Mouse (Mus musculus) heart, postnatal 4 days (tissue): ENCODE results near the gene Rora. TPM values are rescaled to one million over a fixed set of nuclear protein-coding genes. Genes with fewer than 3 reads are reported as not detected.

Source experiments
- DNase-seq: peaks from one replicate; pipeline ENCODE4 v3.0.0; 2021
- total RNA-seq, 2 experiments: library from RNA; stranded (reverse); gene quantifications; 2 replicates each; pipeline ENCODE4 v1.2.3; 2021

Rora gene
- total RNA-seq, 2 experiments from 2014 or later: 17.0 to 18.1 TPM

DNA sequence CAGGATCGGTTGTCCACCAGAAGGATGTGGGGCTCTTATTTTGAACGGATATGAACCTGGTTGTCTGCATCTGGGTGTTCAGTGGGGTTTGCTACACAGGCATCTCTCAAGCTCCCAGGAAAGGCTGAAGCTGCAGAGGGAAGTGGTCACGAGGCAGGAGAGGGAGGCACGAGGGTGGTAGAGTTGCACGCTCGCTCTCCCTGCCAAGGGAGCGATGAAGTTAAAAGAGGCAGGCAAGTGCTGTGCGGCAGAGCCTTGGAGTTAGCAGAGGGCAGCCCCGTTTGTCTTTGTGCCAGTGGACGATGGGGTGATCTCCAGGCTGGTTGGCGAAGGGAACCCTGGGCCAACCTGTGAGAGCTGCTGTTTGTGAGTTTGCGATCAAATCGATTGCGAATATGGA is 496.6 kb downstream of the Rora start:
- DNase-seq: no peak

DNA sequence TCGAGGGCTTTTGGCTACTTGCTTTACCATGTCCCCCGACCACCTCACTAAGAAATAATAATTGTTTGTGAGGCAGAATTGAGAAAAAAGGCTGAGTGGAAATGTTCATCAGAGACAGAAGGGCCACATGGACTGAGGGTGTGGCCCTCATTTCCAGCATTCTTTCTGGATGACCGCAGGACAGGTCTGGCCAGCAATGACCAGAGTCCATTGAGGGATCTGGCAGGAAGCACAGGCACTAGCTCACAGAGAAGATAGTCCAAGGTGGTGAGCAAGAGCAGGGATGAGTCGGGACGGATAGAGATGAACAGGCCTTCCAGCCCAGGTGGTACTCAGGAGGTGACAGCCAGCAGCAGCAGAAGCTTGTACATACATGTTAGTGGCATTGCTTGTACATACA is 501.1 kb downstream of the Rora start:
- no peak for DNase-seq

DNA sequence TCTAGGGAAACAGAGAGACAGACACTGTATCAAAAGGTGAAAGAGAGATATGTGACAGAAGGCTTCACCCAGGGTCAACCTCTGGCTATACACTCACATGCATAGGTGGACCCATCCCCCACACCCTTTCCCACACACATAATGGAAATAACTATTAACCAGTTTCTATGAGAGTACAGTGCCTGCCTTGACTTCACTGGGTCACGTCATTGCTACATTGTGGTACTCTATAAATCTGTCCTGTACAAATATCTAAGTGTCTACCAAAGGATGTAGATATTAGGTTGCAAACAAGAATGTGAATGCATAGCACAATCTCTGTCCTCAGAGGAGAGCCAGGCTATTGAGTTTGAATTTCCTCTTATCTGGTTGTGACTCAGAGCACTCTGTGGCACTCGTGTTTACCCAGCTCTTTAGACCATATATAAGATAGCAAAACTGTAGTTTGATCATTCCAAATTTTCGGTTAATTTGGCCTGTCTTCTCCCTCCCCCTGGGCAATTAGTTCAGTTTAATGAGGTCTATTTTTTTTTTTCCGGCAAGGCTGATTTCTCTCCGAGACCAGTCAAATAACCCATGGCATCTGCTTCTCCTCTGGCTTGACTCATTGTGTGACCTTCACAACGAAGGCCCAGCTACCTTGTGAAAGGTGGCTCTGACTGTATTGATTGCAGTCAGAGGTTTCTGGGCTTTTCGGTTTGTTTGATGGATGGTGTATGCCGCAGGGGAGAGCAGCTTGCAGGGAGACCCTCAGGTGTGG is 502.4 kb downstream of the Rora start:
- DNase-seq: no peak

DNA sequence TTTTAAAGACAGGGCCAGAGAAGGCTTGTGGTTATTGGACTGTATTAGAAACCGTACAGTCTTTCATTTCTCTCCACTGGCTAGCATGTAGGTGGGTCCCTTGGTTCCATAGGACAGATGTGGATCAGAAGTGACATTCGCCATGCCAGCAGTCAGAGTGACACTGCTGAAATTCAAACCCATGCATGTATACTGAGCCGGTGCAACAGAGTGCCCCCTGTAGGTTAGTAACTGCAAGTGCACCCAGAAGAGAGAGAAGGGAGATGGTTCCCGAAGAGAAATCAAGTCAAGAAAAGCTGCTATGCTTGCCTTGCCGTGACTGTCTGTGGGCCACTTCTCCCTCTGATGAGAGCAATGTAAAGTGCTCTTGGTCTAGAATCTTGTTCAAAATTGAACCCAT is 507.2 kb downstream of the Rora start:
- DNase-seq: no peak

DNA sequence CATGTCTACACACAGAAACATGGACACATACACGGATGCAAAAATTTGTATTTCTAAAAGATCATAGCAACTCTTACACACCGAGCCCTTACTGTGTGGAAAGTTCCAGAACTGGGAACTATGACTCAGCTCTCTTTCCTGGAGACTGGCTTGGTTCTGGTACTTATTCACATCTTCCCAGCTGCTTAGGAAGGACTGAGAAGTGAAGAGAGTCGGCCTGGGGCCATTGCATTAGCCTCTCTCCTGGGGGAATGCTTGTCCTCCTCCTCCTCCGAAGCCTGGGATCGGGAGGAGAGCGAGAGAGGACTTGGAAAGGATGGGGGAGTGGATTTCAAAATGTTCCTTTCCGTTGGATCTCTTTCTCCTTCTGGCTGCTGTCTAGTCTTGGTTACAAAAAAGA is 511.1 kb downstream of the Rora start:
- peak; percentile 37 for DNase-seq

DNA sequence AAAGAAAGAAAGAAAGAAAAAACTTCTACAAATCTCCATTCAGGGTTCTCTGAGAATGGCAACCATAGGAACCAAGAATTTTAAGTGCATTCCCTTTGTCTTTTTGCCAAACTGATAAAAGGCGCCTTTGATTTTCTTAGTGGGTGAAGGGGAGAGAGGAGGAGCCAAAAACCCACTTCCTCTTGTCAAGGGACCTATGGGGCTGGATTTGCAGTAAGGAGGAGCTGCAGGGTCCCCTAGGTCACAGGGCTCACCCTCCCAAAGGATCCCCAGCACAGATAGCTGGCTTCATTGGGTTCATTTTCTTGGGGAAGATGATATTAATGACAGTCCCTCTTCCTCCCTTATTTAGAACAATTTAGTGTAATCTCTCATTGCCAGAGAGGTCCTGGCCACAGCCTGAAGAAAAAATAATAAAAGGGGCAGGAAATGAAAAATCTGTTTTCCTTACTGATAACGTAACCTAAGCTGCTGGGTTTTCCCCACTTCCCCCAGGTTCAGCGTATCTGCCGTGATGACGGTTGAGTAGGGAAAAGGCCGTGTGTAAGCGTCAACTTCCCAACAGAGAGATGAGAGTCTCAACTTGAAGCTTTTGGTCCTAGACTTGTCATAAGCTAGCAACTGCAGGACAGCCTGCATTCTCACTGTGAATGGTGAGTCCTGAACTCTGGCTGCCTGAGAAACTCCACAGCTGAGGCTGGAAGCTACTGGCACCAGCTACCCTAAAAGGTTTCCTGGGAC is 511.7 kb downstream of the Rora start:
- no peak for DNase-seq

DNA sequence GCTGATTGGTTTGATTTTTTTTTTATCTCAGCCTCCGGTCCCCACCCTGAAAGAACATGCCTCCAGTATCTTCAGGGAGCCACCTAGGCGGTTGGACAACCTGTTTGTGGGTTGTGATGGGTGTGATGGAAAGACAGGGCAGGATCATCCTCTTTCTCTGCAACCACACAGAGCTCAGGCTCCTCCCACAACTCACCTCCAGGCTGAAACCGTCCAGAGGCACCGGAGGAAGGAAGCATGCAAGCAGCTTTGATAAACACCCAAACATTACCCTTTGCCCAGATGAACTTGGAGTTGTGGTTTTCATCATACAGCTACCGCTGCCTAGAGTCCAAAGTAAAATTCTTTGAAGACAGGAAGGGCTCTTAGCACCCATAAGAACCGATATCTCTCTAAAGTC is 520.5 kb downstream of the Rora start:
- no peak for DNase-seq

DNA sequence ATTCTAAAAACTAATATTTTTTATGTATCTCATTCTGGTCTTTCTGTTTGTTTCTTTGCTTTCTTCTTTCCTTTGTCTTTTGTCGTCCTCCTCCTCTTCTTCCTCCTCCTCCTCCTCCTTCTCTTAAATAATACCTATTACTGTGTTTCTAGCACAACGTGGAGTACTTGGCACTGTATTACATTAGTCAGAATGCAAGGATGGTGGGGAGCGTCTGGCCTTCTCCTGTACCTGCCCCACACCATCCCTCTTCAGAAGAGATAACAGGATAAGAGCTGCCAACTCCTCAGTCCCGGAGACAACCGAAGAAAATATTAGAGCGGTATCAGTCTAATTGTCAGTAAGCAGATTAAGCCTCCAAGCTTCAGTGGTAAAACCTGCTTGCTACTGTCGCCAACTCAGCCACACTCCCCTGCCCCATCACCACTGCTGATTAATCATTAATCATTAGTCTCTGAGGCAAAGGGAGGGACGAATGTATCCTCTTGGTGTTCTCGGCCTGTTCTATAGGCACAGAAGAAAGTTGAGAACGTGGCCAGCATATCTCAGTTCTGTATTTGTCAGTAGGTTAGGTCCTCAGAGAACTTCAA is 521.0 kb downstream of the Rora start:
- no peak for DNase-seq

DNA sequence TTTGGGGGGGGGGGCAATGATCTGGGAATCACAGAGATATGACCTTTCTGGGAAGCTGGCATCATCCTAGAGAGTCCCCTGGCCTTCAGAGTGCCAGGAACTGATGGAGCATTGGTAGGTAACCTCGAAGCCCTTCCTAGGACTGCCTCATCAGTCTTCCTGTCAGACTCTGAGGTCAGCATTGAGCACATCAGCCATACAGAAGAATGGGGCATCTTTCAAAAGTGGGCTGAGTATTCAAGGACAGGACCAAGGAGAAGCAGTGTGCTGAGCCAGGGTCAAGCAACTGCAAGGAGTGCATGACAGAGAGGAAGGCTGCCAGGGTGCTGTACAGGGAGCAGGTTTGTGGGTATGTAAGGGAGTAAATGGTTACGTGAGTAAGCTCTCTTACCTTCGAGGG is 523.4 kb downstream of the Rora start:
- no peak for DNase-seq

DNA sequence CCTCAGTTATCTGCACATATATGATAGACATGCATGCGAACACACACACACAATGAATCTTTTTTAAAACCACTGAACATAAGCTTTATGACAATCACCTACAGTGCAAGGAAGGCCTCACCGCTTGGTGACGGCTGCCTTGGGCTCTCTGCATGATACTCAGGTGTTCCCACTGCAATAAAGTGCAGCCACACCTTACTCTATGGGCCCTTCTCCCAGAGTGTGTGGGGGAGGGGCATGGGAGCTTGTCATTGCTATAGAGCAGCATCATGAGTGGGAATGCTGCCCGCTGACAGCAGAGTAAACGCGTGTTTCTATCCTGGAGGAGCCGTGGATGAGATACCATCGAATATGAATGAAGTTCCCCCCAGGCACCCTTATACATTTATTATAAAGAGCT is 525.6 kb downstream of the Rora start:
- no peak for DNase-seq

DNA sequence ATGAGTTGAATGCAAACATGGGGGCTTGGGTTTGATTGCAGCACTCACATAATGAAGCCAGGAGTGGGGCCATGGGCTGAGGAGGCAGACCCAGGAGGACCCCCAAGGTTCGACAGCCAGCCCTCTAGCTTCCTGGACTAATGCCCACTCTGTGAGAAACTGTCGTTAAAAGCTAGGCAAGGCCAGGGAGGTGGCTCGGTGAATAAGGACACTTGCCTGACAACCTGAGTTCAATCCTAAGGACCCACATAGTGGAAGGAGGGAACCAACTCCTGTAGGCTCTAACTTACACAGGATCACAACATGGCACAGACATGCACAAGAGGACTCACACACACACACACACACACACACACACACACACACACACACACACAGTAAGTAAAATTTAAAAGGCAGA is 527.4 kb downstream of the Rora start:
- DNase-seq: peak; percentile 21

DNA sequence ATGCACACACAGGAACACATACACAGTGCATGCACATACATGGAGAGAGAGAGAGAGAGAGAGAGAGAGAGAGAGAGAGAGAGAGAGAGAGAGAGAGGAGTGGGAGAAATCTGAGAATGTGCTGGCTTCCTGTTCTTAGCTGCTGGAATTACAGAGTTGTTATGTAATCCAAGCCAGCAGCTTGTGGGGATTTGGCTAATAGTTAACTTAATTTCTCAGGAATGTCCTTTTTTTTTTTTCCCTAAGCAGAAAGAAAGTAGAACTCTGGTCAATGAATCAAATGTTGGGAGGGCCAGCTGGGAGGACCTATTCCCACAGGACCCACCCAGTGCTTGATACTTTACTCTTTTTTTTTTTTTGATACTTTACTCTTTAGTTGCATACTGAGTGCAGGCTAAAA is 527.8 kb downstream of the Rora start:
- peak; percentile 29 for DNase-seq

DNA sequence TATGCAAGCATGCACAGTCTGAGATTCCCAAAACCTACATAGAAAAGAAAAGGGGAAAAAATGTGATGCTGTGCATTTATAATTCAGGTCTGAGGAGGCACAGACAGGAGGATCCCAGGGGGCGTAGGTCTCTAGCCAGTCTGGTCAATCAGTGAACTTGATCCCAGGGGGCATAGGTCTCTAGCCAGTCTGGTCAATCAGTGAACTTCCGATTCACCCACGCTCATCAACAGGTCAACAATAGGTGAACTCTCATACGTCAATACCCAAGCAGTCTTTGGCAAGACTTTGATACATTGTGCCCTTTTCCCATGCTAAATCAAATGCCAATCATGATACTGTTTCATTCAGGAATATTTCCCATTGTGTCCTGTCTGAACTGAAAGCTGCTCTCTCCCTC is 530.3 kb downstream of the Rora start:
- no peak for DNase-seq

DNA sequence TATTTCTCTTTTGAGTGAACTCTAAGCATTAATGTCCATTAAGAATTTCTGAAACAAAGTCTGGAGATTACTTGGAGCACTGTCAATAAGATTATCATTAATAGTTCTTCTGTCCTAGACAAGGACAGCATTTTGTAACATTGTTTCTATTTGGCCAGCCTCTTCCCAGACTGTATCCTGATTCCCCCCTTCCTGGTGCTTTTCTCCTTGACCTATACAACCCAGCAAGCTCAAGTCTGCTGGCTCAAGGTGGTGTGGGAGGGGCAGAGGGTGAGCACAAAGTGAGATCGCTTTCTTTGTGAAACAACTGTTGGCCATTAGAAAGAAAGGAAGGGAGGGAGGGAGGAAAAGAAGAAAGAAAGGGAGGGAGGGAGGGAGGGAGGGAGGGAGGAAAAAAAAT is 537.1 kb downstream of the Rora start:
- no peak for DNase-seq

DNA sequence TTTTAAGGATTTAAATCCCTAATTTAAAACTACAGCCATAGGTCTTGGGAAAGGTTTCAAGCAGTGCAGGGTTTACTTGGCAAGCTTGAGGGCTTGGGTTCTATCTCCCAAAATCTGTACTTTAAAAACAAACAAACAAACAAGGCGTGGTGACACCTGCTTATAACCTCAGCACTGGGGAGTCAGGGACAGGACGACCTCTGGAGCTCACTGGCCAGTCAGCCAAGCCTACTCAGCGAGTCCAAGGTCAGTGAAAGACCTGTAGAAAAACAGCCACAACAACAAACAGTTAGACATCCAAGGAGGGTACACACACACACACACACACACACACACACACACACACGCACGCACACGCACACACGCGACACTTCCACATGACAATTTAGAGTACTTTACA is 538.9 kb downstream of the Rora start:
- DNase-seq: no peak

DNA sequence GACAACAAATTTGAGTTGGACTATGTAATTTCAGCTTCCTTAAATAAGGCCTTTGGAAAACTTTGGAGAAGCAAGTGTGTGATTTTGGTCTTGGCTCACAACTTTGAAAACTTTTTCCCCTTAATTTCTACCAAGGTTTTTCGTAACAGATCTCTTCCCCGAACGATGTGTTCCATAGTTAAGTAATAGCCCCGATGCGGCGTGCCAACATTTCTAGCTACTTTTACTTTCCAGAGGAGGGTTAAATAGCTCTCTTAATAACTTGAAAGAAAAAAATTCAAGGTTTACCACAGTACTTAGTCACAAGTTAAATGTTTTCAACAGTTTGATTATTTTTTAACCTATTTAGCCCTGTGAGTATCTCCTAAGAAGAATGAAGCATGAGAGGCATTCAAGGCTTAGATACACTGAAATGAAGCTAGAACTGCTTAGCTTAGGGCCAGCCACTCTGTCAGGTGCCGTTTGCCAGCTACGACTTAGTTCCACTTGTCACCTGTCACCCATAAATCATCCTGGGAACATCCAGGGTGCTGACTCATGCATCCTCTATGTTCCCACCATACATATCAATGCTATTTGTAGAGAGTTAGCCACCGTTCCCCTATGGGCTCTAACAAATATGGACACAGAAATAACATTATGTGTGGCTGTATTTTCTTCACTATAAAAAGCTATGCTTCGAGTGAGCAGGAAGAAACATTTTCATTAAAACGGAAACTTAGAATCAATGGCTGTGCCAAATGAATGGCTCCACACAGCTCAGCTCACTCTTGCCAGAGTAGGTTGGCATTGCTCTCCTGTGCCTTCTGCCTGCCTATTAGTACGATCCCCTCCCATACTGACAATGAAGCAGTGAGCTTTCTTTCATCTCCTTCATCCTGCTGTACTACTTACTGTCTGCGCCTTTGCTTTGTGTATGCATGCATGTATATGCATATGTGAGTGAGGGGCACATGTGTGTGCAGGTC is 541.3 kb downstream of the Rora start:
- no peak for DNase-seq

DNA sequence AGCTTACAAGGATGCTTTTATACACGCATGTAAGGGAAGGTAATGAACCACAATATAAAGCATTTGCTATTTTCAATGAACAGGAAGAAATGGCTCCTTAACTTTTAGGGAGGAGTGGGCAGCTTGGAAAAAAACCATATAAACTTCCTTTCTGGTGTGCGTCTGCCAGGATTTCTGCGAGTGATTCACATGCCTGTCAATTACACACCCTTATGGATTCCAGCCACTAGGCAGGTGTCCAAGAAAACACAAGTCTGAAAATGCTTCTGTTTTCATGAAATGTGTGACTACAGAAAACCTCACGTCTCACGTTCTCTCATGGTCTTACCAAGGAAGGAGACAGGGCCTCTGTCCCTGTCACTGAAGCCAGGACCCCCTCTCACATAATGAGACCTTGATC is 560.2 kb downstream of the Rora start:
- DNase-seq: peak; percentile 59

DNA sequence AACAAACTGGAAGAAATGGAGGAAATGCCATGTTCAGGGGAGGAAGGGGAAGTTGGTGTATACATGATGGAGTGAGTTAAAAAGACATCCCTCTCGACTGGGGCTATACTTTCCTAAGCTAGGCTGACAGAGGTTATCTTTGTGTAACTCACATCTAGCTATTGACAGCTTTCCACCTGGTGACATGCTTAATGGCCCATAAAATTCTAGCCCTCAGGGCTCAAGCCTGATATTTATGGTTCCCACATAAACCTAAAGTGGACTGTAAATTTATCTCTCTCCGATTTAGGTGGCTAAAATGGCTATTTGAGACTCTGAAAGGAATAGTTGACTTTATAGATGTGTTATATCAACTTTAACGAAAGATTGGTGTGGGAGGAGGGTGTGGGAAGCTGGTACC is 571.3 kb downstream of the Rora start:
- DNase-seq: no peak

DNA sequence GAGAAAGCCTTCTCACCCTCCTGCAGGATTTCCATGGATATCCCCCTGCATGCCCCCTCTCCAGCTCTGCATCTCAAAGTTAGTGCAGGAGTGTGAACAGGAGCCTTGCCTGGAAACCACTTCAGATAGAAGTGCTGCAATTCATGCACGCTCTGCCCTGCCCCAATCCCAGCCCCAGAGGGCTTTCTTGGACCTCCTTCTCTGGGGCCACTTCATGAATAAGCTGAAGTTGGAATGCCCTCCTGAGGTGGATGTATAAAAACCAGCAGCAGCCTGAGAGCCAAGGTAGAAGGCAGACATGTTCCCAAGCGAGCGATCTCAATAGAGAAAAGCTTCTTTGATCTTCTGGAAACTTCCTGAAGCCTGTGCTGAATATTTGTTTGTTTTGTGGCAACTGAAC is 572.8 kb downstream of the Rora start:
- no peak for DNase-seq

DNA sequence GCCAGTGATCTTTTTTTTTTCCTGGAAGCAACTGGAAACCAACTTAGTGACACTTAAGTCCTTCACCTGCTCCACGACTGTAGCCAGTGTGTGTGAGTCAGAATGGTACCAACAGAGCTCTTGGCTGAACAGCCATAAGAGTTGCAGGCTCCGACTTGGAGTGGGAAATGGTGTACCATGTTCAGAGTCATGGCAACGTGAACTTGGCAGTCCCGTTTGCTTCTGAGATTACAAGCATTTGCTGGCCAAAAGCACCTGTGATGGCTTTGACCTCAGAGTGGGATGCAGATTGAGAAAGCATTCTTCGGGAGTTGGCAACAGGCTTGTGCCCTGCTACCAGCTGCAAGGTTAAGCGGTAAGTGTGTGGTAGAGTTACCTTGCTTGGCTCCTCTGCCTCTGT is 574.2 kb downstream of the Rora start:
- no peak for DNase-seq

DNA sequence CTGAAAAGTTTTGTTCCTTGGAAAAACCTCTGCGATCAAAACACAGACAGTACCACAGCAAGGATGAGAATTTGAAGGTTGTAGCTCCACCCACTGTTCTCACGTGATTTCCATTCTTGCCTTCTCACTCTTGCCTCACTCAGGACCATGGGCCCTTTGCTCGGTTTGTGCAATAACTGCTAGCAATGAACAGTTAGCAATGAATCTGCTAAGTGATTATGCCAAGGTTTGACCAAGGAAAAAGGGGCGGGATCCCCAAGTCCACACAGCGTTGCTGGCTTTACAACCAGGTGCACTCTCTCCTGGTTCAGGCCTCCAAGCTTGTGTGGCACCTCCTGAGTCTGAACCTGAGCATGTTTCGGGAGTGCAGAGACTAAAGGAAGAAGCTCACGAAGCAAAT is 576.3 kb downstream of the Rora start:
- no peak for DNase-seq

DNA sequence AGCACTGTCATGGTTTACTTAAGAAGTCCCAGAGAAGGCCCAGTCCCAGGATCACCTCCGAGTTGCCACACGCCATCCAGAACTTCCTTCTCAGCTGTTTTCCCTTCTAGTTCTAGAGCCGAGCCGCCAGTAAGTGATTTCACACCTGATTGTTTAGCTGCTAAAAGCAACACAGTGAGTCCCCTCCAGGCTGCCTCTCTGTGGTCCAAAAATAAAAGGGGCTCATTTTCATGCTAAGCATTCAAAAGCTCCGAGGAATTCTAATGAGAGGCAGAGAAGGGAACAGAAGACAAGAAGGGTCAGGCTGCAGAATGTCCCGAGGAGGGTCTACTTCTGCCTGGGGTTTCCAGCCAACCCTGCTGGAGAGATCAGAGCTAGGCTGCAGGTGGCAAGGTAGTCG is 580.9 kb downstream of the Rora start:
- DNase-seq: no peak

DNA sequence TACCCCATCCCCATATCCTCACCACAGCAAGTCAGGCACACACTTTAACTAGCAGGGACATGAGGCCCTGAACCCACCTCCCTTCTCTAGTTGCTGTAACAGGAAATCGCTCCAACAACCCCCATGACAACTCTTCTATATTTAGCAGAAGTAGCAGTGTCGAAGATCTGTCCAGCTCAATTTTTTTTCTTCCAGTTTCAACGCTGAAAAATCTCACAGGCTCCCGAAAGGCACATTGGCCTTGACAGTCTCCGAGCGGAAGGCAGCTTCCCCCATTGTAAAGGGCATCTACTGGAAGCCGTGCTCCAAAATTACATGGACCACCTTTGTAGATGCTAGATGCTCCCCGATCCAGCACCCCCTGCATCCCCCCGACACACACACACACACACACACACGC is 583.7 kb downstream of the Rora start:
- no peak for DNase-seq
